Mouse (Mus musculus) c-Kit-negative CD71-positive TER-119-positive erythroid progenitor cells, embryonic 14.5 days (primary cell): ENCODE measurements around the gene Tekt3.

Experiments
- DNase-seq: peaks from one replicate; pipeline ENCODE4 v3.0.0-alpha.2; 2013; ENCODE audit warnings: low read depth, low spot score

Tekt3 gene

DNA sequence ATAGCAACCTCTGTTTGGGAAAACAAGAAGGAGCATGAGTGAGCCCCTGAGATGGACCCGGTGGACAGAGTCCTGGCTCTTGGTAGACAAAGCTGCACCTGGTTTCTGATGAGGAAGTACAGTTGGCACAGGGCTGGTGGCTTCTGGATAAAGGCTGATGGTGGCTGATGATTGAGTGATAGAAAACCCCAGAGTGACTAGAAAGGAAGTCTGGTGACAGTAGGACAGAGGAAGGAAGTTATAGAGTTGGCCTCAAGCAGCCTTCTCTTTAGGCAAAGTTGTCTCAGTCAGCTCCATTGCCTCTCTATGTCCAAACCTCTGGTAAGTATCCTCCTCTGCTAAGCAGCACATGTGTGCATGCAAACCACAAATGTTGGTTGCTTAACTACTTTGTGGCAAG, 1.5 kb upstream of the Tekt3 start:
- no peak for DNase-seq

DNA sequence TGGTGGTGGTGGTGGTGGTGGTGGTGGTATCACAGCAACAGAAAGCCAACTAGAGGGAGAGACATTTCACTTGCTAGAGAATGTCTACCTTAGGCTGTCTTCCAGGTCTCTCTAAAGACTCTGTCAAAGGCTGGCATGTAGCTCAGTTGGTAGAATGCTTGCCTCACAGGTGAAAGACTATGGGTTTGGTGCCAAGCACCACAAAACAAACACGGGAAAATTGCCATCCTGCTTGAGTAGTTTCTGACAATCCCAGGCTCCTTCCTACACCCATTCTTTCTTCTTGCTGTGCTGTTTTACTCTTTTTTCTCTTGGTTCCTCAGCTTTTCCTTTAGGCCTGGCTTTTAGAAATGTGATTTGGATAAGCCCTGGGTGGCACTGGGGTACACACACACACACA, 5.1 kb downstream of the Tekt3 start:
- no peak for DNase-seq

DNA sequence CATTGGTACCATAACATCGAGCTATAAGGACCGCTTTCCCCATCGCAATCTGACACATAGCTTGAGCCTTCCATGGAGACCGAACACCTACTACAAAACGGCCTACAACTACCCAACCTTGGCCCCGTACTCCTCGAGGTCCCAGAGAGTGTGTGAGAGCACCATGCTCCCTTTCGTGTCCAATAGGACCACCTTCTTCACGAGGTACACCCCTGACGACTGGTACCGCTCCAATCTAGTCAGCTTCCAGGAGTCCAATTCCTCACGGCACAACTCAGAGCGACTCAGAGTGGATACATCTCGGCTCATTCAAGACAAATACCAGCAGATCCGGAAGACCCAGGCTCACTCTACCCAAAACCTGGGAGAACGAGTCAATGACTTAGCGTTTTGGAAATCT, 8.6 kb downstream of the Tekt3 start:
- DNase-seq = no peak

DNA sequence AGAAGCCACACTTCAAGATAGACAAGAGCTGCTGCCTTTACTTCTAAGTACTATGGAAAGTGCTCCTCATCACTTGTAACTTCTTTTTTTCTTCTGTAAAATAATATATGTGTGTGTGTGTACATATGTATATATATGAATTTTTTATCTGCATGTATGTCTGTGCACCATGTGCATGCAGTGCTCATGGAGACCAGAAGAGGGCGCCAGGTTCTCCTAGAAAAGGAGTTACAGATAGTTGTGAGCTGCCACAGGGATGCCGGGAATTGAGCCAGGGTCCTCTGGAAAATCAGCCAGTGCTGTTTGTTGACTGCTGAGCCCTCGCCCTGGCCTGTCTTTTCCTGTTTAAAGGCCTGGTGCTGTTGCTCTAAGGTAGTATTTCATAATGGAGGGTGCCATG, 23.1 kb downstream of the Tekt3 start:
- no peak for DNase-seq

DNA sequence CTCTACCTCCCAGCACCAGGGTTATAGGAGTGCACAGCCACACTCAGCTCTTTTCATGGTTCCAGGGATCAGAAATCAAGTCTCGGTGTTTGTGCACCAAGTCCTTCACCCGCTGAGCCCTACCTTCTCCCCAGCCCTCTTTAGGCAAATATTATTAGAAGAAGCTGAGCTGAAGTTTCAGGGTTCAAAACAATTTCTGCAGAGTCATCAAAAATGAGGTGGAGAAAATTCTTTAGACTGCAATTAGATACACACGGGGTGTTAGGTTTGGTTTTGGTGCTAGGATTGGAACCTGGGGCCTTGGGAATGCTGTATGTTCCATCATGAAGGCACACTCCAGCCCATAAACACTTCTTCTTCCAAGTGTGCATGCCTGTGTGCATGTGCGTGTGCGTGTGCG, 27.2 kb downstream of the Tekt3 start:
- no peak for DNase-seq

DNA sequence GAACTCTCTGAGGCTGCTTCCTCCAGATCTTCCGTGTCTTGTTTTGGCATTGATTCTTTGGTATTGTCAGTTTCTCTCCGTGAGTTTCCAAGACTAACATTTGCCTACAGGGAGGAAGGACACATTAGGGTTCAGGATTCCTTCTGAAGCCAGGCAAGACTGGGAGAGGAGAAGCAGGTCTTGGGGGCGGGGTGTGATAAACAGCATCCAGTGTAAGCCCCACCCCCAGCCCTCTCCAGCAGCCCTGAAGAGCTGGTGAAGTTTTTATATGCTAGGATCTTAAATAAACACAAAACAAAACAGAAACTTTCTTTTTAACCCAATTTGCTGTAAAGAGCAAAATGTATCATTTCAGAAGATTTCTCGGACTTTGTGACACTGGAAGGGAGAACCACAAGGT, 28.8 kb downstream of the Tekt3 start:
- no peak for DNase-seq

DNA sequence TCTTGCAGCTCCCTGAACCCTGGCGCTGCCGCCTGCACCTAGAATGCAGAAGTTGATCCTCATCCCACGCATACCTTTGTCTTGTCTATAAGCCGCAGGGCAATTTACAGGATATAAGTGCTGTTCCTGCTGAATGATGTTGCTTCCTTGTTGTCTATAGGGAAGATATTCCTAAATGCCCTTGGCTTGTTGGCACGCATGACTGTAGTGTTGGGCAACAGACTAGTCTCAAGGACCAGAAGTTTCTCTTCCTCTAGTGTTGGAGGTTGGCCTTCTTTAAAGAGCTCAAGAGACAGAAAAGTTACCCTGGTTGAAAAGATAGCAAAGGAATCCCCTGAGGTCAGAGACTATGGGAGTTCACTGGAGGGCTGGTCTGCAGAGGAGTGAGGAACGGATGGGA, 29.5 kb downstream of the Tekt3 start:
- DNase-seq = no peak

DNA sequence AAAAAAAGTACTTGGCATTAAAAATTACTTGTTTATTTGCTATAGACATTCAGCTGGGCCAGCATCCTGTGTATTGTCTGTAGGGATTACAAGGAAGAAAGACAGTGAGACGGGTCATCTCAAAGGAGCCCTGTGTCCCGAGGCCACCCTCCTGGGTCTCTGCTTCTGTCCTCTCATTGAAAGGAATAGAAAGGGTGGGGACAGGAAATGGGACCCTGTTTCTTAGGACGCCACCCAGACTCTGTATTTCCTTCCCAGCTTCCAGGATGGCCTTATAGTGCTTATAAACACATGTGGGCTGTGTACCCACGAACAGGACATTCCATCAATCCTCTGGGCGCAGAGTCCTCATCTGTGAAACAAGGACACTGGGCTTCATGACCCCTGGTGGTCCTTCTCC, 30.8 kb downstream of the Tekt3 start:
- no peak for DNase-seq

DNA sequence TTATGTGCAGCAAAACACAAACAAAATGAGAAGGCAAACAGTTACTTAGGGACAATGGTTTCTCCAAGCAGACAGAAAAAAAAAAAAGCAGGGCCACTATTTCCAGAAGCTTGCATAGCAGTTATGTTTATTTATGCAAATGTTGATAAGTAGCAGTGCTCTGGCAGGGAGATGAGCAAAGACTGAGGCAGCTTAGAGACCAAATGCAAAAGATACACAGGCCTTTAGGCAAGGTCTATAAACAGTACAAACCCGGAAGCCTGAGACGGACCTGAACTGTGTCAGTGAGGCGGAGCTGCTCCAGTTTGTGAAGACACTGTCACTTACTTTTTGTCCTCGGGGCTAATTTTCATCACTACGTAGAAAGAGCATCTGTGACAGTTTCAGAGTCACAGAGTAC, 32.1 kb downstream of the Tekt3 start:
- no peak for DNase-seq

DNA sequence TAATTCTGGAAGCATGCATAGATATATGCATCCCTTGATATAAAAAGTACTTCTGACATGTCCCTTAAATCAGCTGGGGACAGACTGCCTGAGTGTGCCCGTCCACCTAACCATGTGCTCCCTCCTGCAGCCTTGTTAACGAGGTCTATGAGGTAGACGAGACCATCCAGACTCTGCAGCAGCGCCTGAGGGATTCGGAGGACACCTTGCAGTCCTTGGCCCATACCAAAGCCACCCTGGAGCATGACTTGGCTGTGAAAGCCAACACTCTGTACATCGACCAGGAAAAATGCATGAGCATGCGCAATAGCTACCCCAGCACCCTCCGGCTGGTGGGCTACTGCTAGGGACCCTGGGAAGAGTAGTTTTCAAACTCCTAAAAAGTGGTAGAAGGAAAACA, 33.0 kb downstream of the Tekt3 start:
- DNase-seq = no peak

DNA sequence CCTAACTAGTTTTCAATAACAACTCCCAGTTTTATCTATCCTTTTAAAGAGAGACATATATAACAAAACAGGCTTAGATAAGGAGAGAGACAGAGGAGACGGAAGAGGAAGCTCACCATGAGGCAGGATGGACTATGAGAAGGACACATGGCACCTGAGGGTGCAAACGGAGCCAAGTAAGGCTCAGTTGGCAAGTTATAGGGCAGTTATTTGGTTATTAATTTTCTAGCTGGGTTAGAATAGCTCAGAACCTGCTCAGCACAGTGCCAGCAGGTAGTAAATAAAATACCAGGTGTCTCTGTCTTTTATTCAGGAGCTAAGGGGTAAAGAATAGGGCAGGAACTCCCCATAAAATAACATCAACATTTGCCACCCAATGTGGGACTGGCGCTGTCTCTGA, 36.6 kb downstream of the Tekt3 start:
- no peak for DNase-seq

DNA sequence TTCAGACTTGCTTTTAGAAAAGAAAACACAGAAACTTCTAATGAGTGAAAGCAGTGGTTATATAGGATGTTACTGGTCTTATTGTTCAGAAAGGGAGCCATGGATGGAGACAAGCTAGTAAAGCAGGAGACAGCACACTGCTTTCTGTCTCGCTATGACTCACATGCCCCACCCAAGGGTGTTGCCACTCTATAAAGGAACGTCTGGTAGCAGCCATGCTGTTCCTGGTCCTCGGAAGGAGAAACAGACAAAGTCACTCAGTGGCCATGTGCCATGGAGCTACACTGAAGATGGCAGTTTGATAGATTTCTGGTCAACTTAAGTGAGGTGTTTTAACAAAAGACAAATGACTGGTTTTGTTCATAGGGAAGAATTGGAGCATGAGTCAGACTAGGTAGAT, 37.9 kb downstream of the Tekt3 start:
- DNase-seq = no peak

DNA sequence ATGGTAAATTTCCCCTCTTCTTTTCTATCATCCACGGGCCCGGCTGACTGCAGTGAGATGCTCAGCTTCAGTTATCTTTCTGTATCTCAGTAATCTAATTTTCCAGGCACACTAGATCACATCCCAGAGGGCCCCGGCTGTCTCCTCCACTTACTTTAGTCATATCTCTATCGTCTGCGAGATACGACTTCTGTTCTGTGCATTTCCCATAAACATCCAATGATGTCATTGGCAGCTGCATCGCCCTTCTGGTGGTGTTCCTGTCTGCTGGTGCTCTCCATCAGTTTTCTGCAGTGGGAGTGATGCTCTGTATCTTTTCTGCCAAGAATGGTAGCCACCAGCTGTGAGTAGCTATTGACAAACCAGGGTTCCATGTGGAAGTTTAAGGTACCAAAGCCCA, 41.8 kb downstream of the Tekt3 start:
- no peak for DNase-seq

DNA sequence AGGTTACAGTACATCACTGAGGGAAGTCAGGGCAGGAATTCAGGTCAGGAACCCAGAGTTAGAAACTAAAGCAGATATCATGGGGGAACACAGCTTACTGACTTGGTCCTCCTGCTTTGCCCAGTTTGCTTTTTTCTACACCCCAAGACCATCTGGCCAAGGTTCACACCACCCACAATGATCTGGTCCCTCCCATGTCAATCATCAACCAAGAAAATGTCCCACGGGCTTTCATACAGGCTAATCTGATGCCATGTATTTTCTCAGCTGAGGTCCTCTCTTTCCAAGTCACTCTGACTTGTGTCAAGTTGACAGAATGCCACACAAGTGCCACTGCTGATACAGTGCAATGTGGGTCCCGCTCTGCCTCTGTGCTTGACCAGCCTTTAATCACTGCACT, 42.6 kb downstream of the Tekt3 start:
- DNase-seq = no peak

DNA sequence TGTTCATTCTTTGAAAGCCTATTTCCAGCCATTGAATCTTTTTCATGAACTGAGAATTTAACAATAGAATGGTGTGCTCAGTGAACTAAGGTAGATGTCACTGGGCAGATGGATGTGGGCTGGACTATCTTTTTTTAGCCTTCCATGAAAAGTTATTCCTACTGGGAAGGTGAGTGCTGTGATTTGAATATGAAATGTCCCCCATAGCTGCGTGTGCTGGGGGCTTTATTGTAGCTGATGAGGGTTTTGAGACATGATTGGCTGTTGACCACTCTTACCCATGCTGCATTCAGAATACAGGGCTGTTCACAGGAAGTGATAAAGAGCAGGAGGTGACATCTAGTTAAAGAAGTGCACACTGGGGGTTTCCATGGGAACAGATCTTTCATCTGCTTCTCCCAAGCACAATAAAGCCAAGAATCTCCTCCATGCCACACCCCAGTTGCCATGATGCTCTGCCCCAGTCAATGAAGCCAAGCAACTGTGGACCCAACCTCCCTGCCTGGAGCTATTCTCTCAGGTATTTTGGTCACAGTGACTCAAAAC, 47.8 kb downstream of the Tekt3 start:
- DNase-seq = no peak

DNA sequence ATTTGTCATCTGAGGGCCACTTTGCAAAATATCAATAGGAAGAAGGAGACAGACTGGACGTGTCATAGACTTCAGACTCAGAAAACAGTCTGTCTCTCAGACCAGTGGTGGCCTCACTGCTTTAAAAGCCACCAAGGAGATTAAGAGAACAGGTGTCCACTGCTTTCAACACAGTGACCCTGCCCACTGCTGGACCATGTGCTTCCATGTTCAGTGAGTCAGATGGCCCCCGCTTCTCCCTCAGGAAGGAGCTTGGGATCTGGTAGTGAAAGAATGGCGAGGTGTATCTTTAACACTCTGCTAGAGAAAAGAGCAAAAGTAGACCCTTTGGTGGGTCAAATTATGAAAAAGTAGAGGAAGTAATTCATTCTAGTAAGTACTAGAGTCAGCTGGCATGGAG, 48.9 kb downstream of the Tekt3 start:
- DNase-seq = no peak

DNA sequence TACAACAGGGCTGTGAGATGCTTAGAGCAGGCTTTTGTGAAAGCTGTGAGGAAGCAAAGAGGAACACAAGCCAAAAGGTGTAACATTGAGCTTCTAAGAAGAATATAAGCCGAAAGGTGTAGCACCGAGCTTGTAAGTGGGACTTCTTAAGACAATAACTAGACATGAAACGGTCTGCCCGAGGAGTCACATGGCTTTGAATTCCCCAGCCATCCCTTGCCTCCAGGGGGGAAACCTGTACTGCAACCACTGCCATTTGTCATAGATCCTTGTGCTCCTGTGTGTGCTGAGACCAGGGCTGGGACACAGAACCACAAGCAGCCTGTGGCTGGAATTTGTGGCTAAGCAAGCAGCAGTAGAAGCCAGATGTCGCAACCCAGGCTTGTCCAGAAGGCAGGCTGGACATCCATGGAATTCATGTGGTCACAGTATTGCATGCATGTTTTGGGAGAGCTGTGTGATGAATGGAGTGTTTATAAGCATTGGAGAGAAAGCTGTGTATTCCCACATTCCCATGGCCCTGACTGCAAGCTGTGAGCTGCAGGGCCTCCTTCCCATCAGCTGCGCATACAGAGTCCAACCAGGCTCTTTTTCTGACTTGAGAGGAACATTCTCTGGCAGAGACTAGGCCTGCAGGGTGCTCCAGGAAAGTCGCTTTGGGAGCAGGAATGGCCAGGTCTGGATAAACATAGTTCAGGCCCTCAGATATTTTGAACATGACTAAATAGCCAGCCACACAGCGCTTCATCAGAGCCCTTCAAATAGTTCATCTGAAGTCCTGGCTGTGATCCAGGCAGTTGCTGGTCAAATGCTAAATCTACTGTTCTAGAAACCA, 53.6 kb downstream of the Tekt3 start:
- DNase-seq = no peak

DNA sequence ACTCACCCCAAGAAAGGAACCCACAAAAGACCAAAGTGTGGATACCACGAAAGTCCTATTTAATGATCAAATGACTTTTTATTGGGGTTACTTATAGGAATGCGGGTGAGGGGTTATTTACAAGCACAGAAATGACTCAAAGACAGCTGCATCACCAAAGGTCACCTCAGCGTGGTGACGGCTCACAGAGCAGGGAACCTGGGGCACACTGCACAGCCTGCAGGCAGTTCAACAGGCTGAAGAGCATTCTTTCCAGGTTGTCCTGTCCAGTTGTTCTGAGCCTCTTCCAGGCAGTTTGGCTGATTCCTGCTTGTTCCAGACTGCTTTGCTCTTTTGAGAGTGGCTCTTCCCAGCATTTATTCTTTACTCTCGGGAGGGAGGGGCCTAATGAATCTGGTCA, 55.2 kb downstream of the Tekt3 start:
- DNase-seq = no peak

DNA sequence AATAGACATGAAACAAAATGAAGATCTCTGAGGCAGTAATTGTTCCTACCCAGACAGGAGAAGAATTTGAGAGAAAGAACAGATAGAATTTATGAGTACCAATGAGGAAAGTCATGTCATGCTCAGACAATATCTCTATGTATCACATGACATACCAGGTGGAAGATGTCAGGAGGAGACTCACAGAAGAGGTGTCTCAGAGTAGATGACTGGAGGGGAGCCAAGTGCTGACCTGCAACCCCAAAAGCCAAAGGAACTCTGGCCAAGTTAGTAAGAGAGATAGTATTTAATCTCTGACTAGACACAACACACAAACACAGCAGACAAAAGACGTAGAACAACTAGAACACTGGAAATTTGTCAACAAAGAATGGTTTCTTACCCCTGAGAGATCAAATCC, 55.8 kb downstream of the Tekt3 start:
- DNase-seq = no peak

DNA sequence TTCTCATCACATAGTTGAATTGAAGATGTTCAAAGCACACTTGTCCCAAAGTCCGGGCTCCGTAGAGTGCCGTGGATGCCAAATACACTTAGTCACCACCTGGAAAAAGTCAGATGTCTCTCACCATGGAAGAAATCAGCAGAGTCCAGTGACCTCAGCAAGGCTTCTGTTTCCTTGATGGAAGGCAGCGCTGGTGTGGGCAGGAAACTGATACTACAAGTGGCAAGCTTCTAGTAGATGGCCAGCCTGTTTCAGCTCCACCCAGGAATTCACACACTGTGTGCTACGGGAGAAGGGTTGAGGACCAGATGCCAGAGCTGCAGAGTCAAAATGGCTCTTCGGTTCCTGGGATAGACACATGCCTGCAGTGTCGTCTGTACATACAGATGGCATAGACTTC, 58.3 kb downstream of the Tekt3 start:
- no peak for DNase-seq

DNA sequence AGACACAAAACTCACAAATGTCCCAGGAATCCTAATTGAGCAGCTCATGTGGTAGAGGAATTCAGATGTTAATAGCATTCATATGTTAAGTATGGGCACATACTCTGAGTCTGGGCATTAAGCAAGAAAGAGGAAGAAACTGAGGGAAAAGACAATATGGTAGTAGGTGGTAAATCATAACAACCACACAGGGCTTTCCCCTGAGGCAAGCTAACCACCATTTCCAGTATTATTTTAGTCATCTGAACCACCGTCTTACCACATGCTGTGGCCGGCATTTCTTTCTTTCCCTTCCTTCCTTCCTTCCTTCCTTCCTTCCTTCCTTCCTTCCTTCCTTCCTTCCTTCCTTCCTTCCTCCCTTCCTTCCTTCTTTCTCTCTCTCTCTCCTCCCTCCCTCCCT, 60.8 kb downstream of the Tekt3 start:
- no peak for DNase-seq

DNA sequence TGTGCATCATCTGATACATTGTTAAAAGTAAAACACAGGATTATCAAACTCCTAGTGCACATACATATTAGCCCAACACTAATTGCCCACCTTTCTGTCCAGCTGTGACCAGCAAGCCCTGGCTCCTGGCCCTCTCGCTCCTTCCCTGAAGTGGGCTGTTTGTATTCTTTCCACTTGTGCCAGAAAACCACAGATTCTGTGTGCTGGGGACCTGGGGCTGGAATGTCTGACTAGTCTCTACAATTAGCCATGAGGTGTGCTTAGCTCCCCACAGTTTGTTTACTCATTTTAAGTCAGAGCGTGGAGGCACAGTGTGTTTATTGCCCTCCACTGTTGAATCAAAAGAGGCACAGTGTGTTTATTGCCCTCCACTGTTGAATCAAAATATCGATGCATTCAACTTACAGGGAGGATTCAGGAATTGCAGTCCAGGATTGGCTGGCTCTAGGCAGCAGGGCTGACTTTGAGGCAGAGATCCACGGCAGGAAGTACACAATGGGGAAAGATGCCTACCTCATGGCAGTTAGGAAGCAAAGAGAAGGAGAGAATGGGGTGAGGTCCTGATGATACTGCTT, 61.4 kb downstream of the Tekt3 start:
- no peak for DNase-seq

DNA sequence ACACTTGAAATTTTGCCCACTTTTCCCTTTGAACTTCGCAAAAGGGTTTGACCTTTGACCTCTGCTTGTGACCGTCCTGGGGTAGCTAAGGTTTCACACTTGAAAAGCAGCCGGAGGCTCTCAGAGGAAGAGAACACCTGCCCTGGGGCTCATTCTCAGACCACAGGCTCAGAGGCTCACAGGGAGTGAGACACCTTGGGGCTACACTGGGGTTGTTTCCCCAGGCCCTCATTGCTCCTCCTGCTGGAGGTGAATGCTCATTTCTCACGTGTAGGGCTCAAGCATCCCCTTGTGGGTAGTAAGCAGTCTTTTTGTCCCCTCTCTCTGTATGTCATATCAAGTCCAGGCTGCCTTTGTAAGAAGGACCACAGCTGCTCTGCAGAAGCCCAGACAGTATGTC, 62.9 kb downstream of the Tekt3 start:
- DNase-seq = no peak
